Mouse (Mus musculus) kidney, postnatal 10 days (tissue): ENCODE results near the gene Skiv2l.

Experiments
- DNase-seq: peaks from one replicate; pipeline ENCODE4 v3.0.0; 2021; ENCODE audit warnings: mixed read lengths

The Skiv2l gene

GRCm38 (mm10) chr17:34849722-34850516 lies at the start of gene Skiv2l, which contains the start of gene Nelfe:
TSS of gene Skiv2l (minus strand) at chr17:34850210.
TSS of gene Nelfe (plus strand) at chr17:34850391.
- DNase-seq = peak; percentile 99

- DNase-seq = peak; percentile 71
These were observed 49.3 kb upstream of the Skiv2l start for GRCm38 (mm10) chr17:34899053-34899889.

GRCm38 (mm10) chr17:34898706-34899052 lies 48.7 kb upstream of the Skiv2l start:
- DNase-seq = peak; percentile 65

- DNase-seq = peak; percentile 87
These were observed 48.2 kb upstream of the Skiv2l start, which contains the start of the genes C2 and Ehmt2 for GRCm38 (mm10) chr17:34898160-34898586. TSS of gene C2 (minus strand) at chr17:34898265. TSS of gene Ehmt2 (plus strand) at chr17:34898469.

- peak; percentile 60 for DNase-seq
These were observed 47.6 kb upstream of the Skiv2l start for GRCm38 (mm10) chr17:34897373-34898159.

- peak; percentile 47 for DNase-seq
These were observed 46.4 kb upstream of the Skiv2l start for GRCm38 (mm10) chr17:34896366-34896765.

GRCm38 (mm10) chr17:34895724-34896123 lies 45.7 kb upstream of the Skiv2l start:
- peak; percentile 22 for DNase-seq

GRCm38 (mm10) chr17:34894801-34895530 lies 45.0 kb upstream of the Skiv2l start:
- peak; percentile 77 for DNase-seq

- peak; percentile 97 for DNase-seq
These were observed 44.1 kb upstream of the Skiv2l start for GRCm38 (mm10) chr17:34894074-34894597.

GRCm38 (mm10) chr17:34893072-34893824 lies 43.2 kb upstream of the Skiv2l start:
- no peak for DNase-seq

- no peak for DNase-seq
These were observed 41.4 kb upstream of the Skiv2l start for GRCm38 (mm10) chr17:34891377-34891776.

GRCm38 (mm10) chr17:34890074-34890743 lies 40.2 kb upstream of the Skiv2l start:
- DNase-seq = no peak

GRCm38 (mm10) chr17:34887942-34888341 lies 37.9 kb upstream of the Skiv2l start:
- DNase-seq = no peak

GRCm38 (mm10) chr17:34885615-34886014 lies 35.6 kb upstream of the Skiv2l start:
- no peak for DNase-seq

- no peak for DNase-seq
These were observed 34.7 kb upstream of the Skiv2l start for GRCm38 (mm10) chr17:34884704-34885103.

- DNase-seq = no peak
These were observed 33.3 kb upstream of the Skiv2l start for GRCm38 (mm10) chr17:34883332-34883731.

- DNase-seq = peak; percentile 42
These were observed 31.8 kb upstream of the Skiv2l start, which contains the start of gene Gm20547 for GRCm38 (mm10) chr17:34881683-34882310. TSS of gene Gm20547 (minus strand) at chr17:34882042.

GRCm38 (mm10) chr17:34881166-34881565 lies 31.2 kb upstream of the Skiv2l start:
- DNase-seq = no peak

- no peak for DNase-seq
These were observed 29.4 kb upstream of the Skiv2l start, which contains the start of gene Zbtb12 for GRCm38 (mm10) chr17:34879336-34879879. TSS of gene Zbtb12 (plus strand) at chr17:34879483.
